Mouse (Mus musculus) heart, adult 2 months (tissue): ENCODE data around the gene Rfx7.

ENCODE experiments used
- CTCF ChIP-seq: fragments of 200-600 bp; IDR thresholded peaks from 2 replicates; pipeline ENCODE4 v1.8.1; 2022; ENCODE audit warnings: antibody characterized with exemption, mild to moderate bottlenecking, moderate library complexity
- POLR2A ChIP-seq: fragments of 200-500 bp; IDR thresholded peaks from 2 replicates; pipeline ENCODE4 v1.6.1; 2011; ENCODE audit warnings: mild to moderate bottlenecking, low read depth, low read length, control low read depth; ENCODE audit not compliant: insufficient read depth

GRCm38 (mm10) chr9:72640642-72641041 lies 108.6 kb downstream of the Rfx7 start:
- no peak for TF ChIP-seq CTCF
- TF ChIP-seq POLR2A = no peak
